In genomic region chr2:169161651-169162050, GRCm38 (mm10) we compare ENCODE assay signal across 29 mouse cellular contexts.
DNase-seq lines count a peak whose midpoint lies in the region; TF ChIP-seq lines count a peak whose summit lies in the region.
"Had no signal": no experiment of that assay in that cellular context is flagged by ENCODE, and none has a peak within 500 bp of the region (broad histone marks: within the 10 kb centered on the region; RNA-seq: fewer than 3 reads in every experiment).

No protein-coding gene starts in this region.

- no peak for TF ChIP-seq CTCF in kidney, adult 2 months (conservative IDR thresholded peaks at IDR 0.05; ENCODE audit: insufficient read depth, insufficient read length, low read depth, low read length)

- no peaks in the 10 kb centered on the region for H3K27me3 ChIP-seq in kidney, adult 2 months (replicated peaks; ENCODE audit: control insufficient read depth, insufficient read depth, low read length)
- H3K27me3 ChIP-seq: embryonic facial prominence, embryonic 15.5 days; forebrain, embryonic 12.5 days; intestine, embryonic 15.5 days; liver, embryonic 13.5 days; lung, embryonic 15.5 days; midbrain, embryonic 15.5 days; neural tube, embryonic 15.5 days had no signal

- no peaks in the 10 kb centered on the region for H3K36me3 ChIP-seq in kidney, adult 2 months (ENCODE audit: control insufficient read depth, insufficient read depth, low read length)
- H3K36me3 ChIP-seq: embryonic facial prominence, embryonic 10.5 days; embryonic facial prominence, embryonic 15.5 days; forebrain, embryonic 12.5 days; heart, embryonic 13.5 days; hindbrain, embryonic 10.5 days; intestine, embryonic 15.5 days; limb, embryonic 10.5 days; limb, embryonic 15.5 days; liver, embryonic 13.5 days; lung, embryonic 15.5 days; midbrain, embryonic 10.5 days; midbrain, embryonic 15.5 days; neural tube, embryonic 15.5 days had no signal

- no peak overlapping the region for H3K4me3 ChIP-seq in kidney, adult 2 months (ENCODE audit: insufficient read depth, low read depth, low read length)
- H3K4me3 ChIP-seq: embryonic facial prominence, embryonic 10.5 days; embryonic facial prominence, embryonic 15.5 days; forebrain, embryonic 12.5 days; heart, adult 2 months; heart, embryonic 13.5 days; hindbrain, embryonic 10.5 days; intestine, embryonic 15.5 days; limb, embryonic 10.5 days; limb, embryonic 15.5 days; liver, embryonic 13.5 days; lung, embryonic 15.5 days; midbrain, embryonic 10.5 days; midbrain, embryonic 15.5 days; neural tube, embryonic 15.5 days had no signal

- H3K27ac ChIP-seq in kidney, adult 2 months (ENCODE audit: insufficient read depth, low read depth, low read length) = no peak overlapping the region
- H3K27ac ChIP-seq: embryonic facial prominence, embryonic 10.5 days; embryonic facial prominence, embryonic 15.5 days; forebrain, embryonic 12.5 days; heart, adult 2 months; heart, embryonic 13.5 days; hindbrain, embryonic 10.5 days; intestine, embryonic 15.5 days; limb, embryonic 10.5 days; limb, embryonic 15.5 days; liver, embryonic 13.5 days; lung, embryonic 15.5 days; midbrain, embryonic 10.5 days; midbrain, embryonic 15.5 days; neural tube, embryonic 15.5 days had no signal

- 59% methylated on average over 8 of the region's 8 CpGs for WGBS in kidney, adult 2 months

- DNase-seq in cerebellum, postnatal 10 days = peak; percentile 70 to 77
- no peak for DNase-seq in cerebellum, adult 9-10 months
- peak; percentile 14 for DNase-seq in kidney, postnatal 14 days
- DNase-seq in kidney, adult 2 months = no peak
- DNase-seq in lung, postnatal 14 days = peak; percentile 8
- DNase-seq in lung, postnatal 36 days = no peak
- no peak for DNase-seq in right cerebral cortex, postnatal 25 days
- DNase-seq: B cell, adult 2 months; cerebellum, adult 11 months; forebrain, postnatal 0 days; heart, adult 2 months; heart, postnatal 10 days; kidney, adult 9 months; liver, embryonic 13.5 days; right cerebral cortex, adult 18-20 months; right cerebral cortex, postnatal 4 days; thymus, postnatal 4 days had no signal

- TF ChIP-seq POLR2A in kidney, adult 2 months (IDR thresholded peaks at IDR 0.05; ENCODE audit: low read depth, low read length) = no peak

- H3K4me1 ChIP-seq in kidney, adult 2 months (ENCODE audit: control insufficient read depth, insufficient read depth, low read length) = no peaks in the 10 kb centered on the region
- H3K4me1 ChIP-seq: liver, embryonic 13.5 days had no signal

Comparison
In these comparisons a context has a peak if more than half of its experiments do, and no peak if none do; other contexts are left out.
1. DNase-seq: peak in cerebellum, postnatal 10 days (2 of 2), kidney, postnatal 14 days (single experiment) and lung, postnatal 14 days (single experiment); none in cerebellum, adult 9-10 months (single experiment), kidney, adult 2 months (single experiment), lung, postnatal 36 days (single experiment) and right cerebral cortex, postnatal 25 days (single experiment).